Mouse (Mus musculus) forebrain, embryonic 16.5 days (tissue): ENCODE results near the gene Enox1. TPM values are rescaled to one million over a fixed set of nuclear protein-coding genes. Genes with fewer than 3 reads are reported as not detected.

Experiments
- ATAC-seq: fragments of 200-750 bp; cut with Nextera tagmentation; 2 replicates; pipeline ENCODE4 v1.8.0; 2017; ENCODE audit warnings: mild to moderate bottlenecking, moderate library complexity
- H3K27ac ChIP-seq: fragments of 300-500 bp; sonication (generic); 2 replicates; pipeline ENCODE4 v1.5.1; 2014; ENCODE audit warnings: low read length, control low read depth
- H3K27me3 ChIP-seq: fragments of 300-500 bp; sonication (generic); replicated peaks from 2 replicates; pipeline ENCODE4 v1.6.1; 2014; ENCODE audit warnings: low read length; ENCODE audit not compliant: control insufficient read depth, insufficient read depth
- H3K36me3 ChIP-seq: fragments of 300-500 bp; sonication (generic); 2 replicates; pipeline ENCODE4 v1.6.1; 2014; ENCODE audit not compliant: control insufficient read depth, insufficient read depth
- H3K4me1 ChIP-seq: fragments of 300-500 bp; sonication (generic); replicated peaks from 2 replicates; pipeline ENCODE4 v1.6.1; 2014; ENCODE audit warnings: low read length; ENCODE audit not compliant: control insufficient read depth, insufficient read depth
- H3K4me2 ChIP-seq: fragments of 300-500 bp; sonication (generic); 2 replicates; pipeline ENCODE4 v1.6.1; 2014; ENCODE audit warnings: mild to moderate bottlenecking, low read length, control low read depth
- H3K4me3 ChIP-seq: fragments of 300-500 bp; sonication (generic); replicated peaks from 2 replicates; pipeline ENCODE4 v1.5.1; 2014; ENCODE audit warnings: mild to moderate bottlenecking, low read length, control low read depth
- H3K9ac ChIP-seq: fragments of 300-500 bp; sonication (generic); replicated peaks from 2 replicates; pipeline ENCODE4 v1.6.1; 2014; ENCODE audit warnings: low read depth, low read length, control low read depth
- H3K9me3 ChIP-seq: fragments of 300-500 bp; sonication (generic); 2 replicates; pipeline ENCODE4 v1.6.1; 2016; ENCODE audit warnings: low read length; ENCODE audit not compliant: control insufficient read depth
- WGBS: fragments of 180-500 bp; shearing (Covaris S2); extraction: QIAGEN DNeasy Blood & Tissue Kit; methylation state at CpG from one replicate; pipeline ENCODE4 v1.1.7; 2014; 5-methylcytosine and 5-hydroxymethylcytosine counted together
- polyA plus RNA-seq: library from polyadenylated mRNA; unstranded; fragments of >200 nt; fragmentation: Nextera tagmentation; extraction: Ambion mirVana; gene quantifications from 2 replicates; pipeline ENCODE4 v1.2.1, GENCODE M21; 2015

Gene Enox1
- polyA plus RNA-seq, 1 experiment from 2014 or later, result 64.4 TPM

GRCm38 (mm10) chr14:77618131-77618805, 461.7 kb downstream of the Enox1 start:
- no peak overlapping the region for H3K4me3 ChIP-seq
- WGBS, result 73% methylated on average over 13 of the region's 13 CpGs
- H3K36me3 ChIP-seq, result 0 out of 2 replicates have a peak, but pooled peaks cover 2% of the 10 kb centered on the region
- H3K9me3 ChIP-seq, result no peaks in the 10 kb centered on the region
- H3K4me1 ChIP-seq, result peaks cover 25% of the 10 kb centered on the region
- H3K4me2 ChIP-seq, result no peak overlapping the region
- no peak overlapping the region for H3K27ac ChIP-seq
- no peak for ATAC-seq
- no peaks in the 10 kb centered on the region for H3K27me3 ChIP-seq
- no peak overlapping the region for H3K9ac ChIP-seq

DNA sequence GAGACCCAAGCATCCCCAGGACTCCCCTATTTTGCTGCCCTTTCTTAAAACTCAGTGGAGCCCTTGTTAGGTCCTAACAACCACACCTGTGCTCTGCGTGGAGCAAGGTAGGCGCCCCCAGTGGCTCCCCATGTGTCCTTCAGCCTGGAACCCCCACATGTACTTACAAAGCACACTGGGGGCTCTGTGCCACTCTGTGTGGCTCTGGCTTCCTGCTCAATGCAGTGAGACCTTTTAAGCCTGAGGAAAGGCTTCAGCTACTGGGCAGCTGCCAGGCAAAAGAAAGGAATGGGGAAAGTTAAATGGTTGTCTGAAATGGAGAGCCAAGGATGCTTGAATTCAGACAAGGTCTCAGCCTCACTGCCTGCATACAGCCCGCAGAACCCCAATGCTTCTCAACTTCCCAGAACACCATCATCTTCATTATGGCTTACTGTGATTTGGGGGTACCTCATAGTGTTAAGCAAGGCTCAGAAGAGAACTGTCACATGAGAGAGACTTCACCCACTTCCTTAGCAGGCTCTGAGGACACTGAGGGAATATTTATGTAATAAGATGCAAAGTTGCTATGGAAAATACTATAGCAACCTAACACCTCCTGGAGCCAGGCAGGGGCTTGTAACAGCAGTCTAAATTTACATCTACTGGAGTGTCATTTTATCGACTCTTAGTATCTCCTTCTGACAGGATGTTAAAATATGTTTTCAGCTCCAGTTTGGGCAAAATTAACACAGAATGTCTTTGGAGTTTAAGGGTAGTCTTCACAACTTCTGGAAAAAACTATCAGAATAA, 465.1 kb downstream of the Enox1 start:
- ATAC-seq, result peak; percentile 59
- Histone ChIP-seq H3K9ac (0 out of 2 replicates have a peak overlapping the region, but pooled peaks have one; percentile 13), H3K4me2 (no peak overlapping the region), H3K36me3 (no peaks in the 10 kb centered on the region), H3K4me1 (peaks cover 25% of the 10 kb centered on the region), H3K27ac (peak overlapping the region; percentile 61), H3K9me3 (no peaks in the 10 kb centered on the region), H3K27me3 (no peaks in the 10 kb centered on the region), H3K4me3 (no peak overlapping the region)
- 41% methylated on average over 4 of the region's 4 CpGs for WGBS

- no peak overlapping the region for H3K9ac ChIP-seq
- H3K4me2 ChIP-seq, result no peak overlapping the region
- no peaks in the 10 kb centered on the region for H3K27me3 ChIP-seq
- H3K9me3 ChIP-seq, result no peaks in the 10 kb centered on the region
- H3K27ac ChIP-seq, result peak overlapping the region; percentile 12
- peaks cover 16% of the 10 kb centered on the region for H3K4me1 ChIP-seq
- H3K36me3 ChIP-seq, result no peaks in the 10 kb centered on the region
- WGBS, result 12% methylated on average over 12 of the region's 12 CpGs
- ATAC-seq, result peak; percentile 79
- H3K4me3 ChIP-seq, result no peak overlapping the region
These were observed 470.3 kb downstream of the Enox1 start for GRCm38 (mm10) chr14:77626557-77627507.

DNA sequence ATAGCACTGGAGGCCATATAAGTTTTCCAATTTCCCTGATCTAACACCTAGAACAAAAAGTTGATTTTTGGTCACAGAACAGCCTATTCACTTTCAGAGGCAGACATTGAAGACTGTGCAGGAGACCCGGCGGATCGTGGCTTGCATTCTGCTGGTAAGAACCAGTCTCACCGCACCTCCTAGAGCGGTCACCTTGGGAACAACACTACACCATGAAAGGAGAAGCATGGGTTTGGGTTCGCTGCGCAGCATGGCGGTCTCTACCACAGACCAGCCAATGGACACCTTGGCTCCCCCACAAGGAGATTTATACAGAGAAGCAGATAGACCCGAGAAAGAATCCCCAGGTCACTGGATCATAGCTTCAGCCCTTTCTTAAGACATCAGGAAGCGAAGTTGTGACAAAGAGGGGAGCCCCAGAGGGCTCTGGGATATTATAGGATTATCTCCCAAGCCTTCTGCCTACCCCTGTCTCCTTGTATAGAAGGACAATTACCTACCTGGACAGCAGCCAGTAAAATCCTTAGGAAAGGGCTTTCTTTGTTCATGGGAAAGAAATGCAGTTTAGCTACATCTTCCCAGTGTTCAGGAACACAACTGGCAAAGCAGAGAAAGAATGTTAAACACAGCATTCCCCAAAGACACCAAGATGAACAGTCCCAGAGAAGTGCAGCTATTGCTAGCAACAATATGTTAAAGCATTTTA, 476.1 kb downstream of the Enox1 start:
- Histone ChIP-seq H3K4me2 (no peak overlapping the region), H3K27me3 (no peaks in the 10 kb centered on the region), H3K9ac (no peak overlapping the region), H3K4me3 (no peak overlapping the region), H3K4me1 (peaks cover 30% of the 10 kb centered on the region), H3K27ac (peak overlapping the region; percentile 37; the same call in 1 of the 2 replicates), H3K9me3 (no peaks in the 10 kb centered on the region), H3K36me3 (no peaks in the 10 kb centered on the region)
- WGBS, result 76% methylated on average over 10 of the region's 10 CpGs
- no peak for ATAC-seq

DNA sequence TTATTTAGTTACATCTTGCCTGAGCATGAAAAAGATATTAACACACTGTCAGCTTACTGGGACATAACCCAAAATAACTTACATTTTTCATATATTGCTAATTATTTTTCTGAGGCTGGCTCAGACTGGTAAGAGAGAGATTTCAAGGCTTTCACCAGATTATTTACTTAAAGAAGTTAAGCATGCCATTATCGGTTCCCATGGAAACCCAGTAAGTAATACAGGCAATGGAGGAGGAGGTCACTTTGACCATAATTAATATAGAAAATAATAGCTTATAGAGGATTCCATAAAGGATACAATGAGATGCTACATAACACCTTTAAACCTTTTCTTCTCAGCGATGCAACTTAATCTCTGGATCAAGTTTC, 476.6 kb downstream of the Enox1 start:
- no peaks in the 10 kb centered on the region for H3K27me3 ChIP-seq
- H3K4me2 ChIP-seq, result no peak overlapping the region
- H3K9ac ChIP-seq, result no peak overlapping the region
- WGBS, result 55% methylated on average over 2 of the region's 2 CpGs
- H3K27ac ChIP-seq, result no peak overlapping the region
- no peak overlapping the region for H3K4me3 ChIP-seq
- peaks cover 29% of the 10 kb centered on the region for H3K4me1 ChIP-seq
- H3K9me3 ChIP-seq, result no peaks in the 10 kb centered on the region
- H3K36me3 ChIP-seq, result no peaks in the 10 kb centered on the region
- no peak for ATAC-seq

DNA sequence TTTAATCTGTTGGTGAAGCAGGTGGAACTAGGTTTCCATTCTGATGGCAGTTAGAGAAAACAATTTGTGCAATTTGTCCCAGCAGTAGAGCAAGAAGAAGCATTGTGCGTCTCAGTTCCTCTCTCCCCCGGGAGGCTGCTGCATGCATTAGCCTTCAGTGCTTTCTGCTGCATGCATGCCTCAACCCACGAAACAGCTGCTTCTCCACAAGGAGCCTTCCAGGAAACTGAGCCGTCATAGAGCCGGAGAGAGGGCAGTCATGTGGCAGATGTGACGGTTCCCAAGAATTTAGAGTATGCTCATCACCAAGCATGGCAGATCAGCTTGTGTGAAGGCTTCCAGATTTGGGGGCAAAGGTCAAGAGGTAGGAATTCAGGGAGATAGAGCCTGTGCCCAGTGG, 480.4 kb downstream of the Enox1 start:
- no peaks in the 10 kb centered on the region for H3K36me3 ChIP-seq
- no peaks in the 10 kb centered on the region for H3K9me3 ChIP-seq
- 32% methylated on average over 6 of the region's 6 CpGs for WGBS
- no peak overlapping the region for H3K4me2 ChIP-seq
- no peak overlapping the region for H3K4me3 ChIP-seq
- H3K4me1 ChIP-seq, result peaks cover 41% of the 10 kb centered on the region
- H3K27ac ChIP-seq, result no peak overlapping the region
- ATAC-seq, result no peak
- H3K27me3 ChIP-seq, result no peaks in the 10 kb centered on the region
- H3K9ac ChIP-seq, result no peak overlapping the region

- ATAC-seq, result no peak
- H3K4me1 ChIP-seq, result peaks cover 42% of the 10 kb centered on the region
- 61% methylated on average over 3 of the region's 3 CpGs for WGBS
These were observed 481.6 kb downstream of the Enox1 start for GRCm38 (mm10) chr14:77638148-77638547.

DNA sequence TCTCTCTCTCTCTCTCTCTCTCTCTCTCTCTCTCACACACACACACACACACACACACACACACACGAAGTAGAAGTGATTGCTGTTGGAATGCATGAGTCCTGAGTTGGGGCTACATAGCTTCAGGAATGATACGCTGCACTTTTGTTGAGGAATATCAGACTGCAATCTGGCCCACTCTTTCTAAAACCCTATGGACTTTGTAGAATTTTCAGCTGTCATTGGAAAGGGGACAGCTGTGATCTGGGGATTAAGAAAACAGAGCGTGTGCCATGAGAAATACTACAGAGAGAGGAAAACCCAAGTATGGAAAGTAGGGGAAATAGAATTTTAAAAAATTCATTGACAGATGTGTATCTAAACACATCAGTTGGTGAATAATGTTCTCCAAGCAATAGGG, 482.1 kb downstream of the Enox1 start:
- ATAC-seq, result no peak
- Histone ChIP-seq H3K27me3 (no peaks in the 10 kb centered on the region), H3K9me3 (no peaks in the 10 kb centered on the region), H3K4me2 (no peak overlapping the region), H3K27ac (no peak overlapping the region), H3K36me3 (no peaks in the 10 kb centered on the region), H3K4me1 (peaks cover 42% of the 10 kb centered on the region), H3K9ac (no peak overlapping the region), H3K4me3 (no peak overlapping the region)
- WGBS, result 67% methylated on average over 3 of the region's 3 CpGs

More at GRCm38 (mm10) chr14:77638148-77638547, 481.6 kb downstream of the Enox1 start:
- H3K4me2 ChIP-seq, result no peak overlapping the region
- no peak overlapping the region for H3K9ac ChIP-seq
- H3K36me3 ChIP-seq, result no peaks in the 10 kb centered on the region
- H3K27me3 ChIP-seq, result no peaks in the 10 kb centered on the region
- H3K27ac ChIP-seq, result no peak overlapping the region
- H3K4me3 ChIP-seq, result no peak overlapping the region
- H3K9me3 ChIP-seq, result no peaks in the 10 kb centered on the region
